Mouse (Mus musculus): ENCODE measurements at regions not wholly inside any gene's neighbourhood (a gene's known extent, or its start where the extent isn't known, plus 50 kb on each side); places are given as distances from the start of the nearest gene placed in this dataset.
"Not testable (repeated sequence)": the region's sequence is repeated elsewhere in the genome, so short reads cannot be mapped to it uniquely, and the experiment has no call there.

- H3K4me1 ChIP-seq (ENCODE audit: control insufficient read depth, insufficient read depth, low read length); DNase-seq; H3K27me3 ChIP-seq (ENCODE audit: control insufficient read depth, insufficient read depth, low read length); H3K27ac ChIP-seq (ENCODE audit: insufficient read depth, low read length); H3K4me3 ChIP-seq (replicated peaks; ENCODE audit: insufficient read depth, low read depth, low read length): not testable (repeated sequence)
- 100% methylated on average over 2 of the region's 2 CpGs for WGBS
Observed at GRCm38 (mm10) chr1:23316288-23316687, 81.3 kb downstream of the Ogfrl1 start.

GRCm38 (mm10) chr1:23314863-23315262 lies 82.7 kb downstream of the Ogfrl1 start:
- not testable (repeated sequence) for H3K4me3 ChIP-seq (replicated peaks; ENCODE audit: insufficient read depth, low read depth, low read length); H3K27me3 ChIP-seq (ENCODE audit: control insufficient read depth, insufficient read depth, low read length); DNase-seq; H3K27ac ChIP-seq (ENCODE audit: insufficient read depth, low read length); H3K4me1 ChIP-seq (ENCODE audit: control insufficient read depth, insufficient read depth, low read length)
- 86% methylated on average over 2 of the region's 2 CpGs for WGBS

- Histone ChIP-seq H3K4me1 (ENCODE audit: control insufficient read depth, insufficient read depth, low read length) (no peaks in the 10 kb centered on the region), H3K27ac (ENCODE audit: insufficient read depth, low read length) (no peak overlapping the region), H3K27me3 (ENCODE audit: control insufficient read depth, insufficient read depth, low read length) (no peaks in the 10 kb centered on the region), H3K4me3 (replicated peaks; ENCODE audit: insufficient read depth, low read depth, low read length) (no peak overlapping the region)
- DNase-seq, result no peak
- TF ChIP-seq CTCF (IDR thresholded peaks at IDR 0.05; ENCODE audit: borderline replicate concordance, insufficient read depth, low read depth, low read length), result no peak
- no peak for TF ChIP-seq POLR2A (IDR thresholded peaks at IDR 0.05; ENCODE audit: borderline replicate concordance, insufficient read depth, low read length)
- 90% methylated on average over 1 of the region's 1 CpGs for WGBS
Observed at GRCm38 (mm10) chr1:23292718-23293117, 104.9 kb downstream of the Ogfrl1 start.

GRCm38 (mm10) chr1:23286741-23287140 lies 110.8 kb downstream of the Ogfrl1 start:
- peak; percentile 45 to 56 for DNase-seq
- H3K27ac ChIP-seq (ENCODE audit: insufficient read depth, low read length), result no peak overlapping the region
- no peaks in the 10 kb centered on the region for H3K4me1 ChIP-seq (ENCODE audit: control insufficient read depth, insufficient read depth, low read length)
- H3K4me3 ChIP-seq (replicated peaks; ENCODE audit: insufficient read depth, low read depth, low read length), result no peak overlapping the region
- TF ChIP-seq POLR2A (IDR thresholded peaks at IDR 0.05; ENCODE audit: borderline replicate concordance, insufficient read depth, low read length) (no peak), CTCF (IDR thresholded peaks at IDR 0.05; ENCODE audit: borderline replicate concordance, insufficient read depth, low read depth, low read length) (peak; percentile 63)
- WGBS, result 21% methylated on average over 4 of the region's 4 CpGs
- H3K27me3 ChIP-seq (ENCODE audit: control insufficient read depth, insufficient read depth, low read length), result no peaks in the 10 kb centered on the region

GRCm38 (mm10) chr1:23282870-23283219 lies 114.7 kb downstream of the Ogfrl1 start:
- TF ChIP-seq CTCF (IDR thresholded peaks at IDR 0.05; ENCODE audit: borderline replicate concordance, insufficient read depth, low read depth, low read length), result no peak
- TF ChIP-seq POLR2A (IDR thresholded peaks at IDR 0.05; ENCODE audit: borderline replicate concordance, insufficient read depth, low read length), result no peak
- H3K27me3 ChIP-seq (ENCODE audit: control insufficient read depth, insufficient read depth, low read length), result no peaks in the 10 kb centered on the region
- H3K4me1 ChIP-seq (ENCODE audit: control insufficient read depth, insufficient read depth, low read length), result no peaks in the 10 kb centered on the region
- H3K27ac ChIP-seq (ENCODE audit: insufficient read depth, low read length), result no peak overlapping the region
- no peak overlapping the region for H3K4me3 ChIP-seq (replicated peaks; ENCODE audit: insufficient read depth, low read depth, low read length)
- 96% methylated on average over 4 of the region's 4 CpGs for WGBS
- no peak for DNase-seq

DNA sequence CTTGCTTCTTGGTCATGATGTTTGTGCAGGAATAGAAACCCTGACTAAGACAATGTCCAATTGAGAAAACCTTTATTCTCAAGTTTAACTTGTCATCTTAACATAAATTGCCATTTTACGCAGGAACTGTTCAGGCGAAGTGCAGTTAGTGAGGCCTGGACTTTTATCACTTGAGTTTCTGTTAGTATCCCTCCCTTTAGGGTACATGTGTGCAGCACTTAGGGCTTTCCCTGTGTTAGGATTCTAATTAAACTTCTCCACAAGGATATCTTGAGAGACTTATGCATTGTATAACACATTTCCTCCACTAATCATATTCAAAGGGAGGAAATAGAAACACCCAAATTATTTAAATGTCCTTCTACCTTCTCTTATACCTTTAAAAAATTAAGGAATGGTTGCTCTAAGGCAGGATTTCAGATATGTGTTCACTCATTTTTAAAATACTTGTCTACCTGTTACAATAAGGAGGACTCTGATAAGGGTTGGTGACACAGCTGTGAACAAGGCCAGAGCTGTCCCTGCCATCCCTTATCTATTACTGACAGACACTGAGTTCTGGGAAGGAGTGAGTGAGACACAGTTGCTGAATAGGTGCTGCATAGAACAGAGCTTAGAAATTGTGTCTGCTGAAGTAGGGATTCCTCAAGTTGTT lies 115.2 kb downstream of the Ogfrl1 start:
- no peaks in the 10 kb centered on the region for H3K4me1 ChIP-seq (ENCODE audit: control insufficient read depth, insufficient read depth, low read length)
- H3K27me3 ChIP-seq (ENCODE audit: control insufficient read depth, insufficient read depth, low read length), result no peaks in the 10 kb centered on the region
- H3K27ac ChIP-seq (ENCODE audit: insufficient read depth, low read length), result no peak overlapping the region
- H3K4me3 ChIP-seq (replicated peaks; ENCODE audit: insufficient read depth, low read depth, low read length), result no peak overlapping the region
- DNase-seq, result no peak
- WGBS, result 99% methylated on average over 2 of the region's 2 CpGs
- TF ChIP-seq POLR2A (IDR thresholded peaks at IDR 0.05; ENCODE audit: borderline replicate concordance, insufficient read depth, low read length) (no peak), CTCF (IDR thresholded peaks at IDR 0.05; ENCODE audit: borderline replicate concordance, insufficient read depth, low read depth, low read length) (no peak)

GRCm38 (mm10) chr1:23279827-23280226 lies 117.7 kb downstream of the Ogfrl1 start:
- Histone ChIP-seq H3K27me3 (ENCODE audit: control insufficient read depth, insufficient read depth, low read length) (no peaks in the 10 kb centered on the region), H3K4me1 (ENCODE audit: control insufficient read depth, insufficient read depth, low read length) (no peaks in the 10 kb centered on the region), H3K27ac (ENCODE audit: insufficient read depth, low read length) (no peak overlapping the region), H3K4me3 (replicated peaks; ENCODE audit: insufficient read depth, low read depth, low read length) (no peak overlapping the region)
- 91% methylated on average over 2 of the region's 2 CpGs for WGBS
- DNase-seq, result no peak
- TF ChIP-seq CTCF (IDR thresholded peaks at IDR 0.05; ENCODE audit: borderline replicate concordance, insufficient read depth, low read depth, low read length), result no peak
- TF ChIP-seq POLR2A (IDR thresholded peaks at IDR 0.05; ENCODE audit: borderline replicate concordance, insufficient read depth, low read length), result no peak

GRCm38 (mm10) chr1:23272077-23272476 lies 125.5 kb downstream of the Ogfrl1 start:
- no peak for DNase-seq
- H3K4me1 ChIP-seq (ENCODE audit: control insufficient read depth, insufficient read depth, low read length), result no peaks in the 10 kb centered on the region
- TF ChIP-seq POLR2A (IDR thresholded peaks at IDR 0.05; ENCODE audit: borderline replicate concordance, insufficient read depth, low read length), result no peak
- TF ChIP-seq CTCF (IDR thresholded peaks at IDR 0.05; ENCODE audit: borderline replicate concordance, insufficient read depth, low read depth, low read length), result no peak
- 70% methylated on average over 6 of the region's 6 CpGs for WGBS
- H3K27ac ChIP-seq (ENCODE audit: insufficient read depth, low read length), result no peak overlapping the region
- H3K4me3 ChIP-seq (replicated peaks; ENCODE audit: insufficient read depth, low read depth, low read length), result no peak overlapping the region
- H3K27me3 ChIP-seq (ENCODE audit: control insufficient read depth, insufficient read depth, low read length), result no peaks in the 10 kb centered on the region

Measured in cerebellum, adult 2 months (tissue).